ENCODE assay signal across 8 mouse cellular contexts in the genomic region with DNA sequence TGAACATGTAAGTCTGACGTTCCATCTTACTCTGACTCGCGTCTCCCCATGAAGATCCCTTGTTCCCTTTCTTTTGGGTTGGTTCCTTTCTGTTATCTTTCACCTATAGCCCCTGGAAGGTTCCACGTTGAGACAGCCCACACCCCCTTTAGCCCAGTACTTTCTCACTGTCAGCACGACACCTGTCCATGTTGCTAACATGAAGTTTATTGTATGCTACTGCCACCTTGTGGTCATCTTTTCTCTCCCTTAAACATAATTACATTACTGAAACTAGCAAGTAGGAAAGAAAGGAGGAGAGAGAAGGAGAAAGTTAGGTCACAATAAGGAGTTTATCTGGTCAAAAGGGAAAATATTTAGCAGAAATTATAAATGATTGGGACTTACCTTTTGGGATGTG. TPM values are rescaled to one million over a fixed set of nuclear protein-coding genes. Genes with fewer than 3 reads are reported as not detected.
A peak's percentile ranks its signal among the peaks of the same experiment; 100 is the strongest.
DNase-seq lines count a peak whose midpoint lies in the region; ATAC-seq lines count a peak whose summit lies in the region.
"Had no signal": no experiment of that assay in that cellular context is flagged by ENCODE, and none has a peak within 500 bp of the region (broad histone marks: within the 10 kb centered on the region; RNA-seq: fewer than 3 reads in every experiment).

No protein-coding gene starts in this region.

- H3K36me3 ChIP-seq in intestine, embryonic 14.5 days (ENCODE audit: control insufficient read depth, insufficient read depth, low read length), result no peaks in the 10 kb centered on the region
- H3K36me3 ChIP-seq in intestine, embryonic 16.5 days (ENCODE audit: control insufficient read depth, insufficient read depth, low read length), result no peaks in the 10 kb centered on the region

- no peaks in the 10 kb centered on the region for H3K27me3 ChIP-seq in intestine, embryonic 14.5 days (replicated peaks; ENCODE audit: control insufficient read depth, insufficient read depth, low read length)
- H3K27me3 ChIP-seq in intestine, embryonic 16.5 days (replicated peaks; ENCODE audit: control insufficient read depth, insufficient read depth, low read length), result no peaks in the 10 kb centered on the region
- H3K27me3 ChIP-seq: embryonic facial prominence, embryonic 13.5 days had no signal

- WGBS in intestine, embryonic 14.5 days, result 52% methylated on average over 5 of the region's 5 CpGs
- 52% methylated on average over 5 of the region's 5 CpGs for WGBS in intestine, embryonic 16.5 days

- H3K27ac ChIP-seq in intestine, embryonic 14.5 days (ENCODE audit: low read depth), result no peak overlapping the region
- no peak overlapping the region for H3K27ac ChIP-seq in intestine, embryonic 16.5 days (ENCODE audit: low read length)
- H3K27ac ChIP-seq: embryonic facial prominence, embryonic 13.5 days had no signal

- H3K4me1 ChIP-seq in intestine, embryonic 14.5 days (replicated peaks; ENCODE audit: control insufficient read depth, insufficient read depth, low read length), result no peaks in the 10 kb centered on the region
- no peaks in the 10 kb centered on the region for H3K4me1 ChIP-seq in intestine, embryonic 16.5 days (ENCODE audit: control insufficient read depth, insufficient read depth, low read length)
- H3K4me1 ChIP-seq: embryonic facial prominence, embryonic 13.5 days had no signal

- H3K9me3 ChIP-seq in intestine, embryonic 14.5 days (ENCODE audit: control insufficient read depth, low read length), result no peaks in the 10 kb centered on the region
- H3K9me3 ChIP-seq in intestine, embryonic 16.5 days (ENCODE audit: control insufficient read depth, low read length), result no peaks in the 10 kb centered on the region
- H3K9me3 ChIP-seq: embryonic facial prominence, embryonic 13.5 days had no signal

- H3K4me2 ChIP-seq in intestine, embryonic 14.5 days (ENCODE audit: low read length), result no peak overlapping the region
- H3K4me2 ChIP-seq in intestine, embryonic 16.5 days (ENCODE audit: low read depth, low read length), result no peak overlapping the region
- H3K4me2 ChIP-seq: embryonic facial prominence, embryonic 13.5 days had no signal

- H3K4me3 ChIP-seq in intestine, embryonic 14.5 days (ENCODE audit: low read depth, low read length), result no peak overlapping the region
- no peak overlapping the region for H3K4me3 ChIP-seq in intestine, embryonic 16.5 days (ENCODE audit: low read length)
- H3K4me3 ChIP-seq: embryonic facial prominence, embryonic 13.5 days had no signal

- H3K9ac ChIP-seq in intestine, embryonic 14.5 days (ENCODE audit: low read length), result no peak overlapping the region
- H3K9ac ChIP-seq in intestine, embryonic 16.5 days (ENCODE audit: low read depth, low read length), result no peak overlapping the region
- H3K9ac ChIP-seq: embryonic facial prominence, embryonic 13.5 days had no signal

- no peak for ATAC-seq in intestine, embryonic 14.5 days (replicated peaks; ENCODE audit: low FRiP score, low TSS enrichment, low read depth)
- ATAC-seq in intestine, embryonic 16.5 days, result no peak
- ATAC-seq in megakaryocyte-erythroid progenitor cell, adult 5-6 weeks (replicated peaks; ENCODE audit: low FRiP score, low TSS enrichment, poor library complexity, severe bottlenecking), result peak; percentile 78

- DNase-seq in intestine, embryonic 14.5 days (ENCODE audit: low spot score), result peak; percentile 53
- DNase-seq in 3T3-L1 (ENCODE audit: low read depth, low spot score), result peak; percentile 58
- DNase-seq in A20 (ENCODE audit: low read depth, low spot score), result peak; percentile 59
- peak; percentile 40 for DNase-seq in c-Kit-positive CD71-positive TER-119-positive erythroid progenitor cells, embryonic 14.5 days (ENCODE audit: low spot score)
- no peak for DNase-seq in layer of hippocampus, adult 9-11 months

RNA-seq across cellular contexts. Expression of gene Magee1, which starts 16.0 kb away (rescaled TPM):
- 11.7 and 13.3 TPM in 2 replicates for polyA plus RNA-seq in intestine, embryonic 14.5 days (2014; fragmentation: Nextera tagmentation; extraction: Ambion mirVana)
- 13.4 and 14.0 TPM in 2 replicates for polyA plus RNA-seq in intestine, embryonic 16.5 days (2015; fragmentation: Nextera tagmentation; extraction: Ambion mirVana)
- total RNA-seq in megakaryocyte-erythroid progenitor cell, adult 5-6 weeks (2014; fragmentation: Nextera tagmentation), result 1.2 and 2.3 TPM in 2 replicates
- total RNA-seq in megakaryocyte-erythroid progenitor cell, adult 5-6 weeks (2017), result 1.8 and 2.6 TPM in 2 replicates

RNA-seq across cellular contexts. Expression of gene Pbdc1, which starts 24.6 kb away (rescaled TPM):
- 50.3 and 71.0 TPM in 2 replicates for polyA plus RNA-seq in intestine, embryonic 14.5 days (2014; fragmentation: Nextera tagmentation; extraction: Ambion mirVana)
- polyA plus RNA-seq in intestine, embryonic 16.5 days (2015; fragmentation: Nextera tagmentation; extraction: Ambion mirVana), result 53.8 and 57.9 TPM in 2 replicates
- 46.2 and 60.5 TPM in 2 replicates for total RNA-seq in megakaryocyte-erythroid progenitor cell, adult 5-6 weeks (2014; fragmentation: Nextera tagmentation)
- total RNA-seq in megakaryocyte-erythroid progenitor cell, adult 5-6 weeks (2017), result 61.8 and 70.4 TPM in 2 replicates
